Mouse (Mus musculus): ENCODE results near the gene Tomm40.

DNA sequence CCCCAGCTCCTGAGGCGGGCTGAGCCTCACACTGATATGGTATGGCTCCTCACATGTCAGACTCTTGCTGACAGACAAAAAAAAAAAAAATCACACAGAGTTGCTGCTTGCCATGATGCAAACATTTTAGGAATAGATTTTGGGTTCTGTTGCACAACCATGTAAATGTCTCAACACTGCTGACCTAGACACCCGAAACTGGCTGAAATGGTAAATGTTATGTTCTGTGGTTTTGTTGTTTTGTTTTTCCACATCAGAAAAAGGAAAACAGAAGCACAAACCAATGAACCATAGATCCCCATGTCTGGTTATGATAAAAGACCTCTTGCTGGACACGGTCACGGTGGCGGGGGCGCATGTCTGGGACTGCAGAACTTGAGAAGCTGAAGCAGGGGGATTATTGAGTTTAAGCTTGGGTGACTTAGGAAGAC is 31.5 kb downstream of the Tomm40 start:
- TF ChIP-seq CTCF (IDR thresholded peaks at IDR 0.05; ENCODE audit: insufficient read depth, low read length) (no peak), POLR2A (IDR thresholded peaks at IDR 0.05; ENCODE audit: borderline replicate concordance, extremely low read depth, low read depth, low read length) (no peak)

Data from lung, adult 2 months (tissue).